Mouse (Mus musculus) spleen, adult 2 months (tissue): ENCODE results near the gene Ephx1.

Experiments
- CTCF ChIP-seq: fragments of 200-500 bp; IDR thresholded peaks from 2 replicates; pipeline ENCODE4 v1.5.1; 2011; ENCODE audit warnings: mild to moderate bottlenecking, inconsistent platforms; ENCODE audit not compliant: insufficient read depth, insufficient read length, insufficient replicate concordance; ENCODE audit errors: extremely low read depth
- POLR2A ChIP-seq: fragments of 200-500 bp; IDR thresholded peaks from 2 replicates; pipeline ENCODE4 v1.6.1; 2011; ENCODE audit warnings: low read depth, low read length, inconsistent platforms

DNA sequence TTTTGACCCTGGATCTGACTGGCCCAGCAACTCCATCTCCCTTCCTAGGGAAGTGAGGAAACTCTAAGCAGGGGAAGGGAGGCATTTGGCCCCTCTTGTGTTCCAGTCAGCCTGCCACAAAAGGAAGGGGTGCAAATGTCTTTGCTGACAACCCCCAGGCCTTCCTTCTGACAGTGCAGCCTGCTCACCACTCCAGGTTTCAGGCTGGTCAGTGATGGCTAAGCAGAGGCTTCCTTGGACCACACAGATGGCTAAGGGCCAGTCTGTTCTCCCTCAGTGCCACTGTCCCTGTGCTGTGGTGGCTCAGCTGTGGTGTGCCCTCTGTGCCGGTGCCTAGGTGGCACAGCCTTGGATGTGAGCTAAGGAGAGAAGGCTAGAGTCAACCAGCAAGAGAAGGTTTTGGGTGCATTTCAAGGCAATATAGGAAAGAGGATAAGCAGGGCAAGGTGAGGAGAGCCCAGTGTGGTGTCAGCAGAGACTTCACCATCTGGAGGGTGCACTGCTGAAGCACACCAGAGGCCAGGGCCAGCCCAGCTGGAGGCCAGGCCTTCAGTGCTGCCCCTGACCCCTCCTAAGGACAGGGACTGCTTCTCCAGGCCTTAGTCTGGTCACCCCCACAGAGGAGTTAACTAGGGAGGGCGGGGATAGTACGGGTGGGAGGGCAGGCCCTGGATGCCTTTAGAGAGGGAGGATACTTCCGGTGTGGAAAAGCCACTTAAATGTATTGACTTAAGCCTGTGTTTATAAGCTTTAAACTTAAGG lies 10.4 kb downstream of the Ephx1 start:
- no peak for TF ChIP-seq CTCF
- TF ChIP-seq POLR2A: no peak
